Mouse (Mus musculus): Measurements from ENCODE around the gene Sod2.

- TF ChIP-seq CTCF (IDR thresholded peaks at IDR 0.05; ENCODE audit: control insufficient read depth, insufficient read depth, insufficient read length) (no peak), USF1 (IDR thresholded peaks at IDR 0.05; ENCODE audit: low read depth) (no peak), MAX (IDR thresholded peaks at IDR 0.05) (no peak), MYOD1 (IDR thresholded peaks at IDR 0.05; ENCODE audit: control insufficient read depth, insufficient read length, low read depth) (no peak), FOSL1 (IDR thresholded peaks at IDR 0.05; ENCODE audit: insufficient read depth, low read length, poor library complexity, severe bottlenecking) (no peak), MYOG (IDR thresholded peaks at IDR 0.05; ENCODE audit: control insufficient read depth, extremely low read depth, insufficient read length) (no peak)
These were observed 32.8 kb upstream of the Sod2 start for GRCm38 (mm10) chr17:12973851-12974250.

Measured in C2C12 (cell line).